Mouse (Mus musculus): ENCODE data around the gene Rbms3.

- TF ChIP-seq CTCF (IDR thresholded peaks at IDR 0.05; ENCODE audit: extremely low read depth, insufficient read depth, low read length) (no peak), POLR2A (IDR thresholded peaks at IDR 0.05; ENCODE audit: extremely low read depth, insufficient read depth, low read length) (no peak)
Measured at GRCm38 (mm10) chr9:117654626-117655025, 24.9 kb upstream of the Rbms3 start.

Data from cortical plate, adult 2 months (tissue).